Mouse (Mus musculus) T-helper 1 cell (primary cell): ENCODE measurements at regions not wholly inside any gene's neighbourhood (a gene's known extent, or its start where the extent isn't known, plus 50 kb on each side); places are given as distances from the start of the nearest gene placed in this dataset.

Source experiments
- in situ Hi-C: fragments of 300-600 bp; cut with MboI, MseI; formaldehyde crosslinking; loops from one replicate; pipeline ENCODE4 v1.15.1; 2025; ENCODE audit warnings: high pct_unique_total_duplicates

DNA sequence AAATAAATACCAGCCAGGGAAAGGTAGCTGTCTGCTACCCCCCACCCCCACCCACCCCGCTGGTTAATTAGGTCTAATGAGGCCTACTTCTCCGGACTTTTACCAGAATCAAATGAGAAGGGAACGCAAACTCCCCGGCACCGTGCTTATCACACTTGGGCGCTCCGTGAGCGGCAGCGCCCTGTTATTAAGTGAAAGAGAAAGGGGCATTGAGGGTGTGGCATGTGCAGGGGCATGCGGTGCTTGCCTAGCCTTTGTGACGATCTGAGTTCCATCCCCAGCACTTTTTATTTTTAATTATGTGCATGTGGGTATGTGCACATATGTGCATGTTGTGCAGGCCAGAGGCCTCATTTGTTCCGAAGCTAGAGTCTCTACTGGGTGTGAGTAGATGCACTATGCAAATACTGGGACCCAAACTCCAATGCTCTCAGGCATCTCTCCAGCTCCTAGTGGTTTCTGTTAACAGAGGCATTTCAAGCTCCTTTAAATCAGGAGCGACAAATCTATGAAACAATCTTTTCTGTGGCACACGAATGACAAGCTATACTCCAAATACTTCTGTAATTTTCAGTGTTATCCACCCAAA is 57.8 kb upstream of the Peli1 start:
- in situ Hi-C loops, result no loop called here

DNA sequence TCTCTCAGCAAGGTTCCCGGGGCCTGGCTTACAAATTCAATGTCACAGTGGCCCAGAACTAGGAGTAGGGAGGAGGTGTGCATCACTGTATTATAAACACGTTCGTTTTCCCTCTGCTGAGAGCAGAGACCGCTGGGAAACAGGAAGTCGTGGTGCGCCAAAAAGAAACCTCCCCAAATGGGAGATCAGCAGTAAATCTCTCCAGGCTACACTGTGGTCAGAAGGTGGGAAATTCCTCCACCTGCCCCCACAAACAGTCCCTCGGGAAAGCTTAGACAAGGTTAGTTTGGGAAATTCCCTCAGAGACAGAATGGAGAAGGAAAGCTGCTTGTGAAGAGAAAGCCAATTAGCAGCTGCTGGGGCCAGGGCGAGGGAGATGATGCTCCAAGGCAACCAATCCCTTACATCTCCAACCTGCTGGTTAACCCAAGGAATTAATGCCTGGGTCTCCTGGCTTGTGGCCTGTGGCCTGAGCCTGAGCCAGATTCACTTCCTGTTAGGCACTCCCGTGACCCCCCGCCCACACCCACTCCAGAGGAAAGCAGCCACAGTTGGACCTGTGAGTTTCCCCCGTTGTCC is 57.2 kb upstream of the Peli1 start:
- in situ Hi-C loops, result no loop called here

DNA sequence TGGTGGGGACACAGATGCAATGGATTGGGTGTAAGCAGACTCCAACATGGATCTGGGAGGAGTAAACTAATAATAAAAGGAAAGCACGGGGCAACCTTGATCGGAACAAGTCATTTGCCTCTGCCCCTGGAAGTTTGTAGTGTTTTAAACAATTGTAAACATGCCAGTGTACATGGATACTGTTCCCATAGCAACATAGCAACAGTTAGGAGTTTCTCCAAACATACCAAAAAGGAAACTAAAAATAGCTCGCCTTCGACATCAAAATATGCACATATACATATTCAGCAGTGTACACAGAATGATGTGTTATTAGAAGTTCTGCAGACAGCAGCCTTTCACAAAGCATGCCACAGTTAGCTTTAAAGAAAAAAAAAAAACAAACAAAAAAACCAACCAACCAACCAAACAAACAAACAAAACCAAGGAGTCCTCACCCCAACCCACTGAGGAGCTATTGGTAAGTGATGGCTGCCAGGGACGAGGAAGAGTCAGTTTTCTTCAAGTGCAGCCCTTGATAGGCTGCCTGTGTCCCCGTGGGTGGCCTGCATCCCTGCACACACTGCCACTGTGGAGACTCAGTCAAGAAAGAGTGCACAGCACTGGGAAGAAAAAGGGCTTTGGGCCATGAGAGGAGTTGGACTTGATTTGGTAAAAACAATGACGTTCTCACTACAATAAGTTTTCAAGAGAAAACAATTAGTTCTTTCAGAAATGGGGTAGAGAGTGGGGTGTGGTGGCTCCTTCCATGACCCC is 54.8 kb upstream of the Peli1 start:
- in situ Hi-C loops, result no loop called here

DNA sequence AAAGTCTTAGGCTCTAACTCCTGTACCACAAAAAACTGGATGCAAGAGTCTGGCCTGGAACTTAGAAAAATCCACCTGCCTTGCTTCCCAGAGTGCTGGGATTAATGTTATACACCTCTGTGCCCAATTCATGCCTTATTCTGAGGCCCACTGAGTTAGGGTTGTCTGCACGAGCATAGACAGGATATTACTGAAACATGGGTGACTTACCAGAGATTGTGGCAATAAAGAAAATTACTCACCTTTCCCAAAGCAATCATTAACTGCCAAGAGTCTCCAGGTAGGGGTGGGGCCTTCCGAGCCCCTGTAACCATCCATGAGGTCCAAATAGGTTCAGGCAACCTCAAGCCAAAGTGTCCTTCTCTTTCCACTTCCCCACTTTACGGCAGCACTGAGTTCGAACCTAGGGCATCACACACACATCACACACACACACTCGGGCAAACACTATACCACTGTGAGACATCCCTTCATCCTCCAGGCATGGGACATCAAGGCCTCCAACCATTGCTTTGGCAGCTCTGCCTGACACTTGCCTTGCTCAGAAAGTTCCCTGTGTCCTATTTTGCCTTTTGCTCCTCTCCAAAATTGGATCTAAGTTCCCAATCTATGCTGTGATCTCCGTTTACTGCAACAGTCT is 53.7 kb upstream of the Peli1 start:
- in situ Hi-C loops, result no loop called here

DNA sequence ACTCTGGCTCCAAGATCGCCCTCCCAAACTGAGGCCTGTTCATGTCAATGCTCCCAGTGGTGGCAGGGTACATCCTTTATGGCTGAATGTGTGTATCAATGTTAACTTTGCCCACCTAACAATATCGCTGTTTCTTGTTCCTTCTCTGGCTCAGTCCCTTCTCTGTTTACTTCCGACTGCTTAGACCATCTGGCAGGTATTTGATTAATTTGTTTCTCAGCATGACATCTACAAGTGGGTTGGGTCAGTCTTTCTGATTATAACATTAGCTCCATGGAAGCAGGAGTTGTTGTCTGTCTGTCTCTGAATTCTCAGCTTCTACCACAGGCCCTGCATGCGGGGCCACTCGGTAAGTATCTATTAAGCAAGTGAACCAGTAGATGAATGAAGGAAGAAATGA is 49.9 kb upstream of the Peli1 start:
- in situ Hi-C loops, result no loop called here
